Mouse (Mus musculus): ENCODE results near the gene Emp1. TPM values are rescaled to one million over a fixed set of nuclear protein-coding genes. Genes with fewer than 3 reads are reported as not detected.

The Emp1 gene
- polyA plus RNA-seq, 1 experiment from 2014 or later = 88.1 TPM

DNA sequence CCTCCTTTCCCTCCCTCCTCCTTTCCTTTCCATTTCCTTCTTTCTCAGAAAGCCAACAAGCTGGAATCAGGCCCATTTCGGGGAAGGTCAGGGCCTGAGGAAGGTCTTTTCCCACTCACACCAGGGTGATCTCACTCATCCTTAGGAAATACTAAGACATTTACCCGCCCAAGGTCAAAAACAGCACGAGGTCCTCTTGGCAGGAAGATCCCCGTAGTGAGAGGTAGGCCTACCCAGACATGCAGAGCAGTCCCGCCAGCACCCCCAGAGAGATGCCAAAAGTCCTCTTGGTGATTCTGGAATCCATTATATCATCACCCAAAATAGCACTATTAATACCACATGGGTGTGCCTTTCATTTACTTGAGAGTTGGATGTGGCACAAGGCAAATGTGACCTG lies 36.5 kb downstream of the Emp1 start:
- no peak overlapping the region for H3K4me3 ChIP-seq (ENCODE audit: low read depth, low read length)
- no peak for ATAC-seq (ENCODE audit: low FRiP score, low TSS enrichment)
- H3K4me2 ChIP-seq (replicated peaks; ENCODE audit: low read depth) = no peak overlapping the region
- H3K4me1 ChIP-seq (replicated peaks; ENCODE audit: control insufficient read depth, insufficient read depth) = no peaks in the 10 kb centered on the region; the same call in 1 of the 2 replicates
- H3K9me3 ChIP-seq (ENCODE audit: control insufficient read depth, low read length) = no peaks in the 10 kb centered on the region
- H3K27me3 ChIP-seq (ENCODE audit: control insufficient read depth, insufficient read depth, low read length) = no peaks in the 10 kb centered on the region
- no peak overlapping the region for H3K27ac ChIP-seq (replicated peaks)
- 53% methylated on average over 5 of the region's 5 CpGs for WGBS
- H3K9ac ChIP-seq (ENCODE audit: low read length) = no peak overlapping the region
- DNase-seq (ENCODE audit: low spot score) = no peak
- TF ChIP-seq EP300 (optimal IDR thresholded peaks at IDR 0.05) (no peak), CTCF (IDR thresholded peaks at IDR 0.05; ENCODE audit: low read depth) (no peak)
- H3K36me3 ChIP-seq (ENCODE audit: control insufficient read depth, insufficient read depth, low read length) = no peaks in the 10 kb centered on the region

DNA sequence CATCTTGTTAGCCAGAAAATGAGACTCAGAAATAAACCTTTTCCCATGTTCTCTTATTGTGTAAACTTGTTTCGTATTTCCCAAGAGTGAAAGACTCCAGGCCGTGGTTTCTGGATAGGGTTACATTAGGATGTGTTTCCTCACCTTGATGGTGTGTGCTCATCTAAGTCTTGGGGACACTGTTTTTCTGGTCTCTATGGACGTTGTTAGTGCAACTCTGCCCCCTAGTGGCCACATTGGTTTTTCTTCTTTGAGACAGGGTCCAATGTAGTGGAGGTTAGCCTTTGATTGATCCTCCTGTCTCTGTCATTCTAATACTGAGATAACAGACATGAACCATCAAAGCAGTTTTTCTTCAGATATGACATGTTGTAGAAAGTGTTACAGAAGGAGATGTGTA lies 38.0 kb downstream of the Emp1 start:
- 31% methylated on average over 3 of the region's 3 CpGs for whole genome bisulfite sequencing
- TF ChIP-seq EP300 (optimal IDR thresholded peaks at IDR 0.05) (no peak), CTCF (IDR thresholded peaks at IDR 0.05; ENCODE audit: low read depth) (peak; percentile 87)
- DNase-seq (ENCODE audit: low spot score) = peak; percentile 59
- Histone ChIP-seq H3K9me3 (ENCODE audit: control insufficient read depth, low read length) (no peaks in the 10 kb centered on the region), H3K4me3 (ENCODE audit: low read depth, low read length) (no peak overlapping the region), H3K9ac (ENCODE audit: low read length) (no peak overlapping the region), H3K4me2 (replicated peaks; ENCODE audit: low read depth) (no peak overlapping the region), H3K4me1 (replicated peaks; ENCODE audit: control insufficient read depth, insufficient read depth) (no peaks in the 10 kb centered on the region; the same call in 1 of the 2 replicates), H3K36me3 (ENCODE audit: control insufficient read depth, insufficient read depth, low read length) (no peaks in the 10 kb centered on the region), H3K27ac (replicated peaks) (no peak overlapping the region), H3K27me3 (ENCODE audit: control insufficient read depth, insufficient read depth, low read length) (no peaks in the 10 kb centered on the region)
- peak; percentile 57; the same call in 1 of the 2 replicates for ATAC-seq (ENCODE audit: low FRiP score, low TSS enrichment)

DNA sequence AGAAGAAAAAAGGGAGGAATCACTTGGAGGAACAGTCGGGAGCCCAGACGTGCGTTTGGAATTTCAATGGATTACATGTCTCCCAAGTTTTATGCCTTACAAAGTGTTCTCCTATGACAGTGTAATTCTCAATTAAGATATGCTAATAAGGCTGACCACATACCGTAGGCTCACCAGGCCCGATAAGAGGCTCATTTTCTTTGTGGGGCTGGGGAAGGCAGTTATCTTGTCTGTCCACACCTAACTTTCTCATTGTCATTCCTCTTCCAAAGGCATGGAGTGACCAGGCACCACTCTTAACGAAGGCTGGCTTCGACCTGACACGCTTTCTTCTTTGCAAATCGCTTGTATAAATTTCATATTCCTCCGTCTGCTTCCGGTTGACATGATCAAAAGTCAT lies 42.7 kb downstream of the Emp1 start:
- no peak for DNase-seq (ENCODE audit: low spot score)
- no peak overlapping the region for H3K9ac ChIP-seq (ENCODE audit: low read length)
- no peak overlapping the region for H3K4me3 ChIP-seq (ENCODE audit: low read depth, low read length)
- no peak overlapping the region for H3K27ac ChIP-seq (replicated peaks)
- no peaks in the 10 kb centered on the region for H3K27me3 ChIP-seq (ENCODE audit: control insufficient read depth, insufficient read depth, low read length)
- H3K4me2 ChIP-seq (replicated peaks; ENCODE audit: low read depth) = no peak overlapping the region
- no peaks in the 10 kb centered on the region for H3K9me3 ChIP-seq (ENCODE audit: control insufficient read depth, low read length)
- H3K36me3 ChIP-seq (ENCODE audit: control insufficient read depth, insufficient read depth, low read length) = no peaks in the 10 kb centered on the region
- no peak for TF ChIP-seq EP300 (optimal IDR thresholded peaks at IDR 0.05)
- TF ChIP-seq CTCF (IDR thresholded peaks at IDR 0.05; ENCODE audit: low read depth) = no peak
- no peak for ATAC-seq (ENCODE audit: low FRiP score, low TSS enrichment)
- WGBS = 84% methylated on average over 11 of the region's 11 CpGs
- no peaks in the 10 kb centered on the region for H3K4me1 ChIP-seq (replicated peaks; ENCODE audit: control insufficient read depth, insufficient read depth)

DNA sequence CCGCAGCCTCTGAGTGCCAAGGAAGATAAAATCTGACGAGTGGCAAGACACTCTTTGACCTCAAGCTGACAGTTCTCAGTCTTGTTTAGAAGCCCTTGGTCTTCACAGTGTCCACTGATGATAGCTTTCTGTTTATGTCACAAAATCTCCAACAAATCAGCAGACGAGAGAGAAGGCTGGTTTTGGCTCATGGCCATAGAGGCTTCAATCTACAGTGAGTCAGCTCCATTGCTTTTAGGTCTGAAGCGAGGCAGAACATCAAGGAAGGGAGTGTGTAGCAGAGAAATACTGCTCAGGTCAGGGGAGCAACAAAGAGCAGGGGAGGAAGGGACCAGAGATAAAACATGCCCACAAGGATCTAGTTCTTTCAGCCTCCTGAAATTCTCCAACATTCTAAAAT lies 45.0 kb downstream of the Emp1 start:
- Histone ChIP-seq H3K27me3 (ENCODE audit: control insufficient read depth, insufficient read depth, low read length) (no peaks in the 10 kb centered on the region), H3K27ac (replicated peaks) (no peak overlapping the region), H3K9me3 (ENCODE audit: control insufficient read depth, low read length) (no peaks in the 10 kb centered on the region), H3K4me2 (replicated peaks; ENCODE audit: low read depth) (no peak overlapping the region), H3K9ac (ENCODE audit: low read length) (no peak overlapping the region), H3K4me1 (replicated peaks; ENCODE audit: control insufficient read depth, insufficient read depth) (no peaks in the 10 kb centered on the region), H3K4me3 (ENCODE audit: low read depth, low read length) (no peak overlapping the region), H3K36me3 (ENCODE audit: control insufficient read depth, insufficient read depth, low read length) (no peaks in the 10 kb centered on the region)
- WGBS = 31% methylated on average over 4 of the region's 4 CpGs
- DNase-seq (ENCODE audit: low spot score) (no peak), ATAC-seq (ENCODE audit: low FRiP score, low TSS enrichment) (no peak)
- TF ChIP-seq CTCF (IDR thresholded peaks at IDR 0.05; ENCODE audit: low read depth) (no peak), EP300 (optimal IDR thresholded peaks at IDR 0.05) (no peak)

DNA sequence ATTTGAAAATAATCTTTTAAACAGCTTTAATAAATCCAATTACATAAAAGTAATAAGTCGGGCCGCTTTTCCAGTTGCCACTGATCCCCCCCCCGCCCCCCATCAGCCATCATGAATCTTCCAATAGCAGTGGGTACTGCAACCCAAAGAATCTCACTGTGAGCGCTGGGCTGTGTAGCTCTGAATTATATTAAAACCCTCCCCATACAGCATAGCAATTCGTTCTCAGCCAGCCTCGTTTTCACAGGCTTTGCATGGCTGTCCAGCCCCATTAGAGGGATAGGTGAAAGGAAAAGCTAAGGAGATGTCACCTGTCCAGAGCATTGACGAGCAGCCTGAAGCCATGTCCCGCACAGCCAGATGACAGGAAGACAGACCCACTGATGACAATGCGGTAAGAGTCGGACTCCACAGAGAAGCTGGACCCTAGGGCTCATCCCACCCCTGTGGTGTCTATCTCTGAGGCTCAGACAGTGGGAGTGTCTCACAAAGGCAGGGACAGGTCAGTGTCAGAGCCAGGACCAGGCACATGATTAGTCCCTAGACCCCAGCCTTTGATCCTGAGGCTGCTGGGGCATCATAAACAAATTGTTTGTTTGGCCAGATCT lies 49.5 kb downstream of the Emp1 start:
- Histone ChIP-seq H3K27ac (replicated peaks) (no peak overlapping the region), H3K4me1 (replicated peaks; ENCODE audit: control insufficient read depth, insufficient read depth) (no peaks in the 10 kb centered on the region), H3K36me3 (ENCODE audit: control insufficient read depth, insufficient read depth, low read length) (no peaks in the 10 kb centered on the region), H3K9me3 (ENCODE audit: control insufficient read depth, low read length) (no peaks in the 10 kb centered on the region), H3K4me2 (replicated peaks; ENCODE audit: low read depth) (no peak overlapping the region), H3K9ac (ENCODE audit: low read length) (no peak overlapping the region), H3K4me3 (ENCODE audit: low read depth, low read length) (no peak overlapping the region), H3K27me3 (ENCODE audit: control insufficient read depth, insufficient read depth, low read length) (no peaks in the 10 kb centered on the region)
- 89% methylated on average over 10 of the region's 10 CpGs for WGBS
- ATAC-seq (ENCODE audit: low FRiP score, low TSS enrichment) (no peak), DNase-seq (ENCODE audit: low spot score) (no peak)
- no peak for TF ChIP-seq EP300 (optimal IDR thresholded peaks at IDR 0.05)
- no peak for TF ChIP-seq CTCF (IDR thresholded peaks at IDR 0.05; ENCODE audit: low read depth)

DNA sequence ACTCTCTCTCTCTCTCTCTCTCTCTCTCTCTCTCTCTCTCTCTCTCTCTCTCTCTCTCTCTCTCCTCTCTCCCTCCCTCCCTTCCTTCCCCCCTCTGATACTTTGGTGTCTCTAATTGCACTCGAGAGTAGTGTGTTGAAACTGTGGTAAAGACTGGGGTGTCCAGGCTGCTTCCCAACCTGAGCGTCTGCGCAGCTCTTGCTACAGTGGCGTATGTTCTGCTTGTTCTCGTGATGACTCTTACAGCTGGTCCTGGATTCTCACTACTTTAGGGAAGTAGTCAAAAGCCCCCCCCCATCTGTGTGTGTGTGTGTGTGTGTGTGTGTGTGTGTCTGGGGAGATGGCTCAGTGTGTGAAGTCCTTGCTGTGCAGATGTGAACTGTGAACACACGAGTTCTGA lies 50.3 kb downstream of the Emp1 start:
- H3K9me3 ChIP-seq (ENCODE audit: control insufficient read depth, low read length) = no peaks in the 10 kb centered on the region
- no peak overlapping the region for H3K27ac ChIP-seq (replicated peaks)
- ATAC-seq (ENCODE audit: low FRiP score, low TSS enrichment) = no peak
- no peak overlapping the region for H3K4me3 ChIP-seq (ENCODE audit: low read depth, low read length)
- no peaks in the 10 kb centered on the region for H3K36me3 ChIP-seq (ENCODE audit: control insufficient read depth, insufficient read depth, low read length)
- no peak for DNase-seq (ENCODE audit: low spot score)
- TF ChIP-seq EP300 (optimal IDR thresholded peaks at IDR 0.05) (no peak), CTCF (IDR thresholded peaks at IDR 0.05; ENCODE audit: low read depth) (no peak)
- 77% methylated on average over 6 of the region's 6 CpGs for WGBS
- H3K27me3 ChIP-seq (ENCODE audit: control insufficient read depth, insufficient read depth, low read length) = no peaks in the 10 kb centered on the region
- no peaks in the 10 kb centered on the region for H3K4me1 ChIP-seq (replicated peaks; ENCODE audit: control insufficient read depth, insufficient read depth)
- H3K9ac ChIP-seq (ENCODE audit: low read length) = no peak overlapping the region
- H3K4me2 ChIP-seq (replicated peaks; ENCODE audit: low read depth) = no peak overlapping the region

Measured in stomach, postnatal 0 days (tissue).